Mouse (Mus musculus) cerebellum, postnatal 25 days (tissue): ENCODE results near the gene Naa38.

Source experiments
- DNase-seq, 2 experiments: peaks; one replicate each; pipeline ENCODE4 v3.0.0; 2021; ENCODE audit warnings: mixed read lengths in 2 of 2

Naa38 gene

DNA sequence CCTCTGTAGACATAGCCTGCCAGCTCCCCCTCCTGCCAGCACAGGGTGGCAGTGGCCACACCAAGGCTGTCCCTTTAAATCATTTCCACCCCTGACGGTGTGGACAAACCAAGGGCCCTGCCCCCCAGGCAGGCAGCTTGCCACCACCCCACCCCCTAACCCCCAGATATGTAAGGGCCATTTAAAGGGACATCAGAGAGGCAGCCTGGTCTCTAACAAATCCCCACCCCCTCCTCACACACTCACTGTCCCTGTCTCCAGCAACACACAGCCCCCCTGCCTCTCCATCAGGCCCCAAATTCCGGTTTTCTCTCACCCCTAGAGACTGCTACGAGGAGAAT lies 20.0 kb downstream of the Naa38 start:
- peak; percentile 85 to 92 for DNase-seq

DNA sequence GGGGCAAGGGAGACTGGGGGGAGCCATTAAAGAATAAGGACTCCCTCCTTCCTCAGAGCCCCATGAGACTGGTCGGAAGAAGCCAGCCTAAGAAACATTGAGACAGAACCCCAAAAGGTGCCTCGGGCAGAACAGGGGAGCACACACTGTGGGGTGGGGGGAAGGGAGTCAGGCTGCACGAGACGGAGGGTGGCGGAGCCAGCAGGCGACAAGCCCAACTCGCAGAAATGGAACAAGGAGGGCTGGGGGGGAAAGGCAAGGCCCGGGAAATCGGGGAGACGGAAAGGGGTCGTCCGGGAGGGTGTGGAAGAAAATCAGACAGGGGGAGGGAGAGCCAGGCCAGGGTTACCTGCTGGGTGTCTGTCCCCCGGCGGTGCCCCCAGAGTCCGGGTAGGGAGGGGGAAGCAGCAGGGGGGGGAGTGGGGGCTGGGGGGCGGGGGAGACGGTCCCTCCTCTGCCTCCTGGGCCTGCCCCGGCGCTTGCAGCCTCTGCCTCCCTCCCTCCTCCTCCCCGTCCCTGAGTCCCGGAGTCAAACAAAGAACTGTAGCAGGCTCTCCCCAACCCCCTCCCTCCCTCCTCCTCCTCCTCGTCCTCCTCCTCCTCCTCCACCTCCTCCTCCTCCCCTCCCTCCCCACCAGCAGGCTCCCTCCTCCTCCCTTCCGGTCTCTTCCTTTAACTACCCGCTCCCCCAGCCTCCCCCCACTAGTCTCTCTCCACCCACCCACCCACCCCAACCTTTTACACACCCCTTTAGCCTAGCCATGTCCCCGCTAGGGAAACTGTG lies 20.6 kb downstream of the Naa38 start:
- peak; percentile 73 to 81 for DNase-seq

DNA sequence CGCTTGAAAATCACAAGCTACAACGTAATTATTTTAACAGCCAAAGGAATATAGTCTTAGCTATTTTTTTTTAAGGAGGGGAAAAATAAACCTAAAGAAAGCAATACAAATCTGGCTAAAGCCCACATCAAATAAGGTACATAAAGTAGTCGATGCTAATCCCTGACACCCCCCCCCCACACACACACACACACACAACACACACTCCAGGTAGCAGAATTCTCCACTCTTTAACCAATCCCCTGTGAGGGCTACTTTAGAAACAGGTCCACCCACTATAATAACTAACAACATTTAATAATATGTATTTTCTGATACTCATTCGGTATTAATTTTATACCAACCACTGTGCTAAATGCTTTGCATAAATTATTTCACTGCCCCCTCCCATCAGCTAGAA lies 21.2 kb downstream of the Naa38 start:
- DNase-seq, result no peak

DNA sequence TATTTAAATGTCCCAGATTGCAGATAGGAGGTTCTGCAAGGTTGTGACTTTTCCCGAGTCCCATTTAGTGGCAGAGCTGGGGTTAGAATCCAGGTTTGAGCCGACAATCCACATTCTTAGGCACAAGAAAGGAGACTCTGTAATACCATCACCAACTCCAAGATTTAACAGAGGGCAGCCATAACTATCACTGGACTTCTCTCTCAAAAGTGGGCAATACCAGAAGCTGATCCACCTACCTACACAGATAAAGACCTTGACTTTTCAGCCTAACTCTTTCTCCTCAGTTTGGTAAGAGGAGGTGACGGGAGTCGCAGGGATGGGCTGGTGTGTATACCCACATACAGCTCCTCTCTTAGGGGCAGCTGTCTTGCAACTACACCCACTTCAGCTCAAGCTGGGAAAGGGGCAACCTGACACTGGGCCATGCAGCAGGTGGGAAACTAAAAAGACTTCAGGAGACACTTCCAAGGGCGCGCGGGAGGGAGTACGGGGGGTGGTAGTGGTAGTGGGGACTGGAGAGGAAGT lies 21.7 kb downstream of the Naa38 start:
- peak in 1 of 2 experiments; percentile 22 for DNase-seq

DNA sequence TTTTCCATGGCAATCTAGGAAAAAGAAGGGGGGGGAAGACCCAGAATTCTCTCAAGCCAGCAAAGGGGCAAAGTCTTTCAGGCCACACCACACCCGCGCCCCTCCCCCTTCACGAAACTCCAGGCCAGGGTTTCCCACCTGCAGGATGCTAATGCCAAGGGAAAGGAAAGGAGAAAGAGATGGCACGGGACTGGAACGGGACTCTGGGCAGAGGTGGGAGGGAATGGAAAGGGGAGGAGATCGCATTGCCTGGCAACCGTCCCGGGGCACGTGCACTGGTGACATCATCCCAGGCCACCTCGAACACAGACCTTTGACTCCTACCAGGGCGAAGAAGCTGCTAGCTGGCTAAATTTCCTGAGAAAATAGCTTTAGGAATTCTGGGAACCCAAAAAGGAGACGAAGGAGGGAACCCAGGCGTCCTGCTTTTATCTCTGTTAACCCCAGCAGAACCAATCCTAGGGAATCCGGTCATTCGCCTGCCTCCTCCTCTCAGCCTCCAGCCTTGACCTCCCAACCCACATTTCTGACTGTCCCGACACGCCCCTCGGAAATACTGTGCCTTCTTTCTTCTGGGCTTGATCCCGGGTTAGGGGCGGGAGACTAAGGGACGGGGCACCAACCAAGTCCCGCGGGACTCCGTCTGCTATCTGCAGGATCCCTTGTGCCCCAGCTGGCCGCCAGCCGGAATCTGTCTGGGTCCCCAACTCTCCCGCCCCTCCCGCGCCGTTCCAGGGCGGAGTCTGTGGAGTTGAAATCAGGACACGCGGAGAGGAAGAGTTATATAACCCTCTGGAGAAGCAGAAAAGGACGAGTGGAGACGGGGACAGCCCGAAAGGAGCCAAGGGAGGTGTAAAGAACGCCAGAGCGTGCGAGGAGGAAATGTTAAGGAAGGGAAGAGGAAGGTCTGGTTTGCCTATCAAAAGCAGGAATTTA lies 22.4 kb downstream of the Naa38 start:
- DNase-seq, result peak; percentile 97 to 99

DNA sequence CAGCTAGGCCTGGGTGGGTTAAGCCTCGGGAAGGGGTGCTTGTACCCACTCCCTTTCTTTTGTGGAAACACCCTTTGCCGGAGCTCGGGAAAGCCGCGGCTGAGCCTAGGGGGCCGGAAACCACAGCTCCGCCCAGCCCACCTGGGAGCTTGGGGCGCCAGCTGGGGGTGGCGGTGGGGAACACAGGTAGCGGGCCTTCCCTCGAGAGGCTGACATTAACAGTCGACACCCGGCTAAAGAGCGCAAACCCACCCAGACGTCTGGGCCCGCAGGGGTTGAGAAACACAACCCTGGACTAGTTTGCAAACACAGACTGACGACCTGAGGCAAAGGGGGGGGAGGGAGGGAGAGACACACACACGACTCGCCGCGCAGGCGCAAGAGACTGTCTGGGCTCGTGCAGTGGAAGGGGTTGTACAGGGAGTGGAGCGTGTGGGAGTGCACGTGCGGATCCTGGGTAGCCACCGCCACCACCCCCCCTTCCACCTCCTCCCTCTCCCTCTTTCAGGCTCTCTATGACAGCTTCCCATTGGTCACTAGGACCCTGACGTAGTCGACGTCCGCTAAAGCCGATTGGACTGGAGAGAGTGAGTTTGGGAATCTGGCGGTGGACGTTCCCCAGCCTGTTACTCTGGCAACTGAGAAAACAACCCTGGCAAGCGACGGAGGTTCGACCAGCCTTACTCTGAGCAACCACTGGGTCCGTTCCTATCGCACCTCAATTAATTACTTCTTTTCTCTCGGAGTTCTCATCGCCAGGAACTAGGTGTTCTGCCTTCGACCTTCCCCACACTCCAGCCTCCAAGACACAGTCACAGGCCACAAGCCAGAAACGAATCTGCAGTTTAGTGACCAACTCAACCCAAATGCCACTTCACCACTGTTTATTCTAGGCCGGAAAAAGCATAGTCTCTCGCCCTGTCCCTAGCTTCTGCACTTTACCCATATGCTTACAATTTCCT lies 23.5 kb downstream of the Naa38 start:
- peak; percentile 91 to 95 for DNase-seq

DNA sequence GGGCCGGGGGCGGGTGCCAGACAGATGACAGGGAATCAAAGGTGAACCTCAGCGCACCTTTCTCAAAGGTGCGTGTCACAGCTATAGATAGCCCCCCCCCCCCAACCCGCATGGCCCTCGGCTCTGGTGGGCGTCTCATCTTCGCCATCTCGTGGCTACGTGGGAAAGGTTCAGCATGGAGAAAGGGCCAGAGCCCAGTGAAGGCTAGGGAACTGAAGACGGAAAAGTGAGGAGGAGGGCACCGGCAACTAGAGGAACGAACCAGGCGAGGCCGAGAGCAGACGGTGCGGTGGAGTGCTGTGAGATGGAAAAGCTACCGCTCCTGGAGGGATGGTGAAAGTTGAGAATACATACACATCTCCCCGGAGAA lies 24.1 kb downstream of the Naa38 start:
- peak; percentile 54 to 67 for DNase-seq

DNA sequence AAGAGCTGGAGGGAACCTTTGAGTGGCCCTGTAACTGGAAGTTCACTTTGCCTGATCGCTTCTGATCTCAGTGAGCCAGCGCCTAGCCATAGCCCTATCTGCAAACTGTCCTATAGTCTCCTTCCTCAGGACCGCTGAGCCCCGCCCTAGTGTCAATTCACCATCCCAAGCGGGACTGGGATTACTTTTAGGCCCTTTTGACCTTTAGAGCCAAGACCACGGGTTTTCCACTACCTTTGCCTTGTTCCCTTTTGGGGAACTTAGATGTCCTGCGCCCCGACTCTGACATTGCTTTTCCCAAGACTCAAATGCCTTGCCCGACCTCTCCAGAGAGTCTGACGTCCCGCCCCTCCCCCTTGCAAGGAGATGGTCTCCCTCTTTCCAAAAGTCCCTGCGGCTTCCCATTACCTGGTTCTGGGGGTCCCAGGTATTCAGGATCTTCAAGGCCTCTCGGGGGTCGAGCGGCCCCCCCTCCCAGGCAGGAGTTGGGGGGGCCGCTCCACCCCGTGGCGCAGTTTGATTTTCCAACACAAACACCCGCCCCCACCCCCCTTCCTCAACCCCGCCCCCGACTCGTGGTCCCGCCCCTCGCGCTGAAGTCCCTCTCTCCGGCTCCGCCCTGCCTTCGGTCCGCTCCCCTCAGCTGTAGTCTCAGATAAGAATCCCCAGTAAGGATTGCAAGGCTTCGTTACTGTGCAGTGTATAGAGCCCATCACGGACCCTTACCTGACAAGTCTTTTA lies 24.7 kb downstream of the Naa38 start:
- peak; percentile 30 to 59 for DNase-seq

DNA sequence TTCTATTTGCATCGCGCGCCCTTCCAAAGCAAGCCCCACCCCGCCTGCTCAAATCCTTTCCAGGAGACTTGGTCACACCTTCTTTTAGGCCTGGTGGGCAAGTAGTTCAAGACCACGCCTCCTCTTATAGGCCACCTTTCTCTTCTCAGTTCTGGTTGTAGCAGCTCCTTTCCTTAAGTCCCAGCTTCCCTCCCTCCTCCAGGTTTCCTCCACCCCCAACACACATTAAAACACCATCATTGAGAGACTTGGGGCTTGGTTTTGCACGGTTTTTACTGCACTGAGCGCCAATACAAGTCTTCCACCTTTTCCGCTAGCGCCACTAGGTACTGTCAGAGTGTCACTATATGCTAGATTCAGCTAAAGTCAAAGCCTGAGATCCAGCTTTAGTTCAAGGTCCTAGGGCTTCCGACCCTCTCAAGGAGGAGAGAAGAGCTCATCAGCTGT lies 25.3 kb downstream of the Naa38 start:
- DNase-seq, result no peak

DNA sequence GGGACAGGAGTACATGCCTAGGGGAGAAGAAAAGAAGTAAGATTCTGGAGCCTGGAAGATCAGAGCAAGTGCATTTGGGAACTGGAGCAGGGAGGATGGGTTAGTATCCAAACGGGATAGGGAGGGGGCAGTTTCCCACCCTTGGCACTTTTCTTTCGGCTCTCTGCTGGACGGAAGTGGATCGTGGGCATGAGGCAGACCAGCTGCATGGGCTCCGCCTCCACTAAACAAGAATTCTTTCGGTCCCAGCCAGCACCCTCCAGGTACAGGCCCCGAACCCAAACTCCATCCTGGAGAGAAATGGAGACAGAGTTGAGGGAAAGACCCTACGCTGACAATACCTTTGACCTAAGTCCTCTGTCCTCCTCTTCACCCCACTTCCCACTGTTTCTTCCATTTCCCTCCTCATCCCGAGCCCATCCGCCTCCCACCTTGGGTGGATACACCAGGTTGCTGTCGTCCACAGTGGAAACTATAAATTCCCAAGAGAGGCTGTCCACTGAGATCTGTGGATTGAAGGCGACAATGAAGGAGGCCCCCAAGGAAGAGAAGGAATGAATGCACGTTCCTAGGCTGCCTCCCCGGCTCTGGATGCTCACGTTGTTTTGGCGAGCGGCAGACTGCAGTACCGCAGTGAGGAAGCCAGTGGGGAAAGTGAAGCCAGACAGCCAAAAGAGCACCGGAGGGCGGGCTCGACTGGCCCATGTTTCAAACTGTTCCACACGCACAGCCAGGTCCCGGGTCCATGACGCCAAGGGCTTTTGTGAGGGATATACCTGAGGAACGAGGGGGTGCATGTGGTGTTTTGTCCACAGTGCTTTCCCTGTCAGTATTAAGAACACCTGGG lies 26.1 kb downstream of the Naa38 start:
- peak in 1 of 2 experiments; percentile 14 for DNase-seq

DNA sequence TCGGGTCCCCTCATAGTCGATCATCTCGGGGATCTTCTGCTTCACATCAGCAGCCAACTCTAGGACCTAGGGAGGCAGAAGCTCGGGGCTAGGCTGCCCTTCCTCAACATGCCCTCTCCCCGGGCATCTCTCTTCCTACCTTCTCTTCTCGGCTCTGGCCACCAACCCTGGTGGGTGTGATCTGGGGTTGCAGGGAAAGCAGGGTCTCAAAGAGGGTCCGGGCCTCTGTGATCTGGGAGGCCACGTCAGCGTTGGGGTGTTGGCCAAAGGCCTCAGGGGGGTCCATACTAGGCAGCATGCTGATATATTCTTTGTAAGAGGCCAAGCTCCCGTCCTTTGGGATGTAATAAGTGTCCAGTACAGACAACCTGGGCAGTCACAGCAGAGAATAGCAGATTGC lies 27.6 kb downstream of the Naa38 start:
- DNase-seq, result peak in 1 of 2 experiments; percentile 17

DNA sequence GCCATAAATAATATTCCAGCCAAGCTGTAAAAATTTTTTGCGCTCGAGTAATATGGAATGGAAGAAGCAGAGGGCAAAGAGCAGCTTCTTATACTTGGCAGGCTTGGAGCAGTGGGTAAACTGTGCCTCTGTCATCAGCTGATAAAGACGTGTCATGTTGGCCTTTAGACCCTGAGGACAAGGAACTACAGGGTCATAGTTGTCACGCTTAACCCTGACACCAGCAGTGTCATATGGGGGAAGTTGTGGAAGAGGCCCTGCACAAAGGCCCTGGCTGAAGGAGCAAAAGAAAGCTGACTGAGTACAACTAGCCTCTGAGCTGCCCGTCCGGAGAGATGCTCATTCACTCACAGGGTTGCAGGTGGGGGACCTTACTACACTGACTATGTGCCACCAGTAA lies 28.6 kb downstream of the Naa38 start:
- DNase-seq, result no peak

DNA sequence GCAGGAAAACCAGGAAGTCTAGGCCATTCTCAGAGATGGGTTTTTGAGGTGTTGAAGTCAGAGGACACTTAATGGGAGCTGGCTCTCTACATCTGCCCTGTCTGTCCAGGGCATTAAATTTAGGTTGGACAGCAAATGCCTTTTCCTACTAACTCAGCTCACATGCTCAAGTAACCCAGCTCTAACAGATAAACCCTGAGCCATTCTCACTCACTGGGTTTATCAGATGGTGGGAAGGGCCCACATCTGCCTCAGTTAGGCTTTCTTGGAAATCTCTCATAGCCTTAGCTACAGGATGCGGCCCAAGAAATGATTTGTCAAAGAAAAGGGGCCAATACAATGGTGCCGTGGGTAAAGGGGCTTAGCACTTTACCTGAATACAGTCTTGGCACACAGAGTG lies 31.0 kb downstream of the Naa38 start:
- no peak for DNase-seq

DNA sequence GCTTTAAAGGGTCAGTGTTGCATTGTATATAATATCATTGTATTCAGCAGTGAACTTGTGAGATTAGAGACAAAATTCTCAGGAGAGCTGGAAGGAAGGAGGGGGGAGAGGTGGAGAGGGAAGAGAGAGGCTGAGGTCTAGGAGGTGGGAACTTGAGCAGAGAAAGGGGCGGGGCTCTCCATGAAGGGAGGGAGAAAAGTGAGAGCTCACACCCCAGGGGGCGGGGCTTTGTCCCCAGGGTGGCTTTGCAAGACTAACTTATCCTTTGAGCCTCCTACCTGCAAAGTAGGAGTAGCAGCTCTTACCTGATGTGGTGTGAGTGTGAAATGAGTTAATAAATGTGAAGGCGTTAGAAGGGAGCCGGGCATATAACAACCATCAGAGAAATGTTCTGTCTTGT lies 33.5 kb downstream of the Naa38 start:
- no peak for DNase-seq

DNA sequence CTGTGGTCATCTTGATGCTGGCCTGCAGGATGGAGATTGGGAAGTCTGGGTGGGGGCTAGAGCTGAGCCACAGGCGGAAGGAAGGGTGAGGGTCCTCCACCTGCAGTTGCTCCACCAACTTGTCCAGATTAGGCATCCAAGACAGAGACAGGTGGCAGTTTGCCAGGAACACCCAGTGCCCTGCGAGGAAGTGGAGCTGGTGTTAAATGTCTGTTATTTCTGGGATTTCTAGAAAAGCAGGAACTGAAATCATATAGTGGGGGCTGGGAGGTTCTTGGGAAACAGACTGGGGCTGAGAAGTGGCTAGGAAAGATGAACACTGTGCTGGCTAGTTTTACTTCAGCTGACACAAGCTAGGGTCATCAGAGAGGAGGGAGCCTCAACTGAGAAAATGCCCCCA lies 34.0 kb downstream of the Naa38 start:
- peak in 1 of 2 experiments; percentile 49 for DNase-seq

DNA sequence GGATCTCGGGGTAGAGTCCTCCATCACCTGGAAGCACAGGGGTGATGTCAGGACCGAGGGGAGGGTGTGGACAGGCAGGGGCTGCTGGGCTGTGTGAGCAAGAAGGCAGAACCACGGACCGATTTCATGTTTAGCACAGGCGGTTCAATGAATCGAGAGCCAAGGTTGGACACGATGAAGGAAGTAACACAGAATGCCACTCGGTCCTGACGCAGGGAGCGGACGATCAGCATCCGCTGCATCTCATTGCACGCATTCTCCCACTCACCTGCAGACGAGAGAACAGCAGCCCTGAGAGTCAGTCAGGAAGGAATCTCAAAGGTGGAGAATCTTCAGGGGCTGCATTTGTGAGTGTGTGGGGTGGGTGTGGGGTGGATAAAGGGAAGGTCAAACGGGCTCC lies 35.3 kb downstream of the Naa38 start:
- DNase-seq, result no peak

DNA sequence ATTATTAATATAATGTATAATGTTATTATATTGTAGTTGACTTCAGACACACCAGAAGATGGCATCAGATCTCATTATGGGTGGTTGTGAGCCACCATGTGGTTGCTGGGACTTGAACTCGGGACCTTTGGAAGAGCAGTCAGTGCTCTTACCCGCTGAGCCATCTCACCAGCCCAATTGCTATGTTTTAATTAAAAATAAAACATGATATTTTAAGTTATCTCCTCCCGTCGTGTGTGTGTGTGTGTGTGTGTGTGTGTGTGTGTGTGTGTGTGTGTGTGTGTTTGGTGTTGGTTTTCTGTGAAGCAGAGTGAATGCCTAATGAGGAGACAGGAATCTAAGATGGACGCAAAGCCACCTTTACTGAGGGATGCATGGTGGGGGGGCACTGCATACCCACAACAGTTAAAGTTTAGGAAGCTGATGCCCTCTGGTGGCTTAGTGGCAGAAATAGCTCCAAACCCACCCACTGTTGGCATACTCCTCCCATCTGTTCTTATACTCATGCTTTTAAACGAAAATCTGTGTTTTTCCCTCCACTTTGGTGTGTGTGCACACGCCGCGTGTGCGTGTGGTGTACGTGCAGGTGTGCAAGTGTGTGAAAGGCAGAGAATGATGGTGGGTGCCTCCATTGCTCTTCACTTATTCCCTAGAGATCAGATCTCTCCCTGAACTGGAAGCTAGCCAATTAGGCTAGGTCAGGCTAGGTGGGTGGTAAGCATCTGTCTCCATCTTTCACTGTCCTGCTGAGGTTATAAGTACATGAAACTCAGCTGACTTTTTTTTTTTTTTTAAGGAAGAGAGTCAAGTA lies 36.7 kb downstream of the Naa38 start:
- DNase-seq, result peak; percentile 78 to 89

DNA sequence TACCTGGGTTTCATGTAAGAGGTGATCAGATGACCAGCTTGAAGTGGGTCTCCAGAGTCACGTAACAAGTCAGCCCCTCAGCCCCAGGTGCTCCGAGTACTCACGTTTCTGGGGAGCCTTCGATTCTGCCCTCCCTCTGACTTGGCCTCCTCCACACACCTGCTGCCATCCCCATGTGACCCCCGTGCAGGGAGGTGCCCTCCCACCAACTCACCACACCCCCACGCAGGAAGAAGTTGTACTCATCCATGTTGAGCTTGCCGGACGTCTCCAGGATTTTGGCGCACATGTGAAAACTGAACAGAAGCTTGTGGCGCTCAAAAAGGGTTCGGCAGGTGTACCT lies 37.3 kb downstream of the Naa38 start:
- no peak for DNase-seq

DNA sequence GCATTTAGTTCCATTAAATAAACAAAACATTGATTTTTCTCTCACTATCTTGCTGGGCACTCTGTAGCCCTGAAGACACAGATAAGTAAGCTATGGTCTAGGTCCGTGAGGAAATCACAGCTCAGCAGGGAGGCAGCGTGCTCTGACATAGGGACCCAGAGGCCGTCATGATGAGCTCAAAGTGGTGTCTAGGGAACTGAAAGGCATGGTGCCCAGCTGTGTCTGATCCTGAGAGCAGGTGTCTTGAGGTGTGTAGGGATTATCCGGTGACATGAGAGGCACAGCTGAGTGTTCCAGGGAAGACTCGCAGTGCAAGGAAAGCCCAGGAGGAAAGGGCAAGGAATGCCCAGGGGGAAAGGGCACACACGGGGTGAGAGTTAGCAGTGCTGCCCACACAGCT lies 37.9 kb downstream of the Naa38 start:
- no peak for DNase-seq

DNA sequence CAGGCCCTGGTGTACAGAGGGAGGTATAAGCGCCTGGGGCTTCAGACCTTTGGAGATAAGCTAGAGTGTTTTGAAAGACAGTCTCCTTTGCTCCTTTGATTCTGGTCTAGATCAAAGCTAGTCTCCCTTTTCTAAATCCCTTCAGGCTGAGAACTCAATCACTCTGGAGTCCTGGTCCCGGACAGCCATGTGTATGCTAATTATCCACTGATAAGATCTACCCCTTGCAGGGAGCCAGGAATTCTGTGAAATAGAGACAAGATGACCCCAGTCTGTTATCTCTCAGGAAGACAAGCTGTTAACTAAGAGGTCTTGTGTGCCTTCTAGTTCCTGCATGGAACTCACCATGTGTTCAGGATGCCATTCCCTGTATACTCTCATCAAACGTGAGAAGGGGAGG lies 42.0 kb downstream of the Naa38 start:
- no peak for DNase-seq
